Mouse (Mus musculus): ENCODE measurements around the gene Gm12394. TPM values are rescaled to one million over a fixed set of nuclear protein-coding genes. Genes with fewer than 3 reads are reported as not detected.

Gene Gm12394
- total and polyA plus RNA-seq, 3 experiments: 0.02 to 0.10 TPM; not detected in 1

GRCm38 (mm10) chr4:42900878-42901277, 44.3 kb upstream of the Gm12394 start:
- TF ChIP-seq EP300 (IDR thresholded peaks at IDR 0.05; ENCODE audit: insufficient read depth, low read depth, low read length): no peak
- no peak for TF ChIP-seq CTCF (IDR thresholded peaks at IDR 0.05)
- no peak for TF ChIP-seq POLR2A (IDR thresholded peaks at IDR 0.05; ENCODE audit: insufficient read depth, low read depth, low read length)
- H3K79me2 ChIP-seq (replicated peaks; ENCODE audit: control insufficient read depth, insufficient read depth, low read length): no peaks in the 10 kb centered on the region
- no peaks in the 10 kb centered on the region for H3K27me3 ChIP-seq (ENCODE audit: control insufficient read depth, insufficient read depth, low read length)
- H3K4me1 ChIP-seq (ENCODE audit: control insufficient read depth, insufficient read depth, low read length): no peaks in the 10 kb centered on the region
- no peak overlapping the region for H3K4me3 ChIP-seq
- no peaks in the 10 kb centered on the region for H3K36me3 ChIP-seq (ENCODE audit: control insufficient read depth, insufficient read depth, low read length)
- DNase-seq: no peak
- intact Hi-C loops (cut with DNase I): no loop called here
- H3K9ac ChIP-seq (ENCODE audit: low read depth, low read length): no peak overlapping the region
- 51% methylated on average over 5 of the region's 5 CpGs for WGBS
- no peak overlapping the region for H3K27ac ChIP-seq

GRCm38 (mm10) chr4:42898914-42899313, 42.3 kb upstream of the Gm12394 start:
- Histone ChIP-seq H3K27ac (no peak overlapping the region), H3K4me3 (no peak overlapping the region), H3K9ac (ENCODE audit: low read depth, low read length) (no peak overlapping the region), H3K36me3 (ENCODE audit: control insufficient read depth, insufficient read depth, low read length) (no peaks in the 10 kb centered on the region), H3K79me2 (replicated peaks; ENCODE audit: control insufficient read depth, insufficient read depth, low read length) (no peaks in the 10 kb centered on the region), H3K27me3 (ENCODE audit: control insufficient read depth, insufficient read depth, low read length) (no peaks in the 10 kb centered on the region), H3K4me1 (ENCODE audit: control insufficient read depth, insufficient read depth, low read length) (no peaks in the 10 kb centered on the region)
- no peak for DNase-seq
- intact Hi-C loops (cut with DNase I): no loop called here
- no peak for TF ChIP-seq POLR2A (IDR thresholded peaks at IDR 0.05; ENCODE audit: insufficient read depth, low read depth, low read length)
- no peak for TF ChIP-seq EP300 (IDR thresholded peaks at IDR 0.05; ENCODE audit: insufficient read depth, low read depth, low read length)
- TF ChIP-seq CTCF (IDR thresholded peaks at IDR 0.05): no peak
- WGBS: 52% methylated on average over 3 of the region's 3 CpGs

- no peak overlapping the region for H3K27ac ChIP-seq
- TF ChIP-seq CTCF (IDR thresholded peaks at IDR 0.05) (no peak), POLR2A (IDR thresholded peaks at IDR 0.05; ENCODE audit: insufficient read depth, low read depth, low read length) (no peak), EP300 (IDR thresholded peaks at IDR 0.05; ENCODE audit: insufficient read depth, low read depth, low read length) (no peak)
- no peaks in the 10 kb centered on the region for H3K79me2 ChIP-seq (replicated peaks; ENCODE audit: control insufficient read depth, insufficient read depth, low read length)
- H3K27me3 ChIP-seq (ENCODE audit: control insufficient read depth, insufficient read depth, low read length): no peaks in the 10 kb centered on the region
- H3K4me3 ChIP-seq: no peak overlapping the region
- H3K9ac ChIP-seq (ENCODE audit: low read depth, low read length): no peak overlapping the region
- no peak for DNase-seq
- H3K4me1 ChIP-seq (ENCODE audit: control insufficient read depth, insufficient read depth, low read length): no peaks in the 10 kb centered on the region
- WGBS: 80% methylated on average over 7 of the region's 7 CpGs
- H3K36me3 ChIP-seq (ENCODE audit: control insufficient read depth, insufficient read depth, low read length): no peaks in the 10 kb centered on the region
- intact Hi-C loops (cut with DNase I): no loop called here
These were observed 38.5 kb upstream of the Gm12394 start for GRCm38 (mm10) chr4:42895118-42895517.

GRCm38 (mm10) chr4:42891176-42891575, 34.6 kb upstream of the Gm12394 start:
- Histone ChIP-seq H3K79me2 (replicated peaks; ENCODE audit: control insufficient read depth, insufficient read depth, low read length) (no peaks in the 10 kb centered on the region), H3K4me1 (ENCODE audit: control insufficient read depth, insufficient read depth, low read length) (no peaks in the 10 kb centered on the region), H3K27me3 (ENCODE audit: control insufficient read depth, insufficient read depth, low read length) (no peaks in the 10 kb centered on the region), H3K4me3 (no peak overlapping the region), H3K9ac (ENCODE audit: low read depth, low read length) (no peak overlapping the region), H3K27ac (no peak overlapping the region), H3K36me3 (ENCODE audit: control insufficient read depth, insufficient read depth, low read length) (no peaks in the 10 kb centered on the region)
- no peak for DNase-seq
- intact Hi-C loops (cut with DNase I): no loop called here
- TF ChIP-seq EP300 (IDR thresholded peaks at IDR 0.05; ENCODE audit: insufficient read depth, low read depth, low read length) (no peak), POLR2A (IDR thresholded peaks at IDR 0.05; ENCODE audit: insufficient read depth, low read depth, low read length) (no peak), CTCF (IDR thresholded peaks at IDR 0.05) (no peak)
- 65% methylated on average over 7 of the region's 7 CpGs for WGBS

- H3K36me3 ChIP-seq (ENCODE audit: control insufficient read depth, insufficient read depth, low read length): no peaks in the 10 kb centered on the region
- H3K27me3 ChIP-seq (ENCODE audit: control insufficient read depth, insufficient read depth, low read length): no peaks in the 10 kb centered on the region
- DNase-seq: no peak
- no peaks in the 10 kb centered on the region for H3K4me1 ChIP-seq (ENCODE audit: control insufficient read depth, insufficient read depth, low read length)
- intact Hi-C loops (cut with DNase I): no loop called here
- no peak overlapping the region for H3K4me3 ChIP-seq
- 89% methylated on average over 6 of the region's 6 CpGs for WGBS
- no peak for TF ChIP-seq CTCF (IDR thresholded peaks at IDR 0.05)
- TF ChIP-seq EP300 (IDR thresholded peaks at IDR 0.05; ENCODE audit: insufficient read depth, low read depth, low read length): no peak
- TF ChIP-seq POLR2A (IDR thresholded peaks at IDR 0.05; ENCODE audit: insufficient read depth, low read depth, low read length): no peak
- no peaks in the 10 kb centered on the region for H3K79me2 ChIP-seq (replicated peaks; ENCODE audit: control insufficient read depth, insufficient read depth, low read length)
- no peak overlapping the region for H3K9ac ChIP-seq (ENCODE audit: low read depth, low read length)
- no peak overlapping the region for H3K27ac ChIP-seq
These were observed 32.2 kb upstream of the Gm12394 start for GRCm38 (mm10) chr4:42888806-42889205.

- no peak for TF ChIP-seq POLR2A (IDR thresholded peaks at IDR 0.05; ENCODE audit: insufficient read depth, low read depth, low read length)
- no peak for TF ChIP-seq CTCF (IDR thresholded peaks at IDR 0.05)
- no peak for TF ChIP-seq EP300 (IDR thresholded peaks at IDR 0.05; ENCODE audit: insufficient read depth, low read depth, low read length)
- no peak overlapping the region for H3K4me3 ChIP-seq
- H3K9ac ChIP-seq (ENCODE audit: low read depth, low read length): no peak overlapping the region
- no peaks in the 10 kb centered on the region for H3K27me3 ChIP-seq (ENCODE audit: control insufficient read depth, insufficient read depth, low read length)
- no peak for DNase-seq
- no peaks in the 10 kb centered on the region for H3K36me3 ChIP-seq (ENCODE audit: control insufficient read depth, insufficient read depth, low read length)
- WGBS: 83% methylated on average over 6 of the region's 6 CpGs
- no peak overlapping the region for H3K27ac ChIP-seq
- intact Hi-C loops (cut with DNase I): no loop called here
- H3K79me2 ChIP-seq (replicated peaks; ENCODE audit: control insufficient read depth, insufficient read depth, low read length): no peaks in the 10 kb centered on the region
- H3K4me1 ChIP-seq (ENCODE audit: control insufficient read depth, insufficient read depth, low read length): no peaks in the 10 kb centered on the region
These were observed 30.4 kb upstream of the Gm12394 start for GRCm38 (mm10) chr4:42886926-42887325.

Data from heart, adult 2 months (tissue).